Mouse (Mus musculus) retina, embryonic 14.5 days (tissue): ENCODE results near the gene Gtf2h2.
"Not testable (repeated sequence)": the region's sequence is repeated elsewhere in the genome, so short reads cannot be mapped to it uniquely, and the experiment has no call there.

Source experiments
- DNase-seq: peaks from one replicate; pipeline ENCODE4 v3.0.0-alpha.2; 2015; ENCODE audit warnings: low spot score

Gtf2h2 gene

GRCm38 (mm10) chr13:100492061-100492787 is at the start of gene Gtf2h2:
Gene Gtf2h2, minus strand, starts transcription at chr13:100492579.
- peak; percentile 95 for DNase-seq

- DNase-seq, result no peak
Measured at GRCm38 (mm10) chr13:100536149-100536548, 43.8 kb upstream of the Gtf2h2 start.

DNA sequence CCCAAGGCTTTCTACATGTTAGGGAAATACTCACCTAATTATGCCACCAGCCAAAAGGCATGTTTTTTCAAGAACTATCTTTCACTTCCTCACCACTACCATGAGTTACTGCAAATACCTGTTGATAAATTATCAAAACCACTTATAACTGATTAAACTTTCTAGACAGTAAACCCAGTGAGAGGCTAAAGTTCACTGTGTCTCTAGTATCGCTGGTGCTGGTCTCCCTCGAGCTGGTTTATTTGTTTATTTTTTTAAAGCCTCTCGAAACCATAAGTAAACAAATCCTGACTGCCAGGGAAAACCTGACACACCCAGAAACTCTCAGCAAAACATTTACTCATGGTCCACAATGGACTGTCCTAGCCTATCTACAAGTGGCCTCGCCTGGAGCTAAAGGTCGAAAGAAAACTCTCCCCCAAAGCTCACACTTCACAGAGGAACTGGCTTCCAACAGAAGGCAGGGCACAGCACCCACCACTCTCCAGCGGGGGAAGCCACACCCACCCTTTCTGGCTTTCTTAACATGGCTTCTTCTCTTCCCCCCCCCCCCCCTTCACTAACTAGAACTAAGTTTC is 40.5 kb upstream of the Gtf2h2 start:
- no peak for DNase-seq

GRCm38 (mm10) chr13:100526649-100527038 is 34.3 kb upstream of the Gtf2h2 start:
- no peak for DNase-seq

DNA sequence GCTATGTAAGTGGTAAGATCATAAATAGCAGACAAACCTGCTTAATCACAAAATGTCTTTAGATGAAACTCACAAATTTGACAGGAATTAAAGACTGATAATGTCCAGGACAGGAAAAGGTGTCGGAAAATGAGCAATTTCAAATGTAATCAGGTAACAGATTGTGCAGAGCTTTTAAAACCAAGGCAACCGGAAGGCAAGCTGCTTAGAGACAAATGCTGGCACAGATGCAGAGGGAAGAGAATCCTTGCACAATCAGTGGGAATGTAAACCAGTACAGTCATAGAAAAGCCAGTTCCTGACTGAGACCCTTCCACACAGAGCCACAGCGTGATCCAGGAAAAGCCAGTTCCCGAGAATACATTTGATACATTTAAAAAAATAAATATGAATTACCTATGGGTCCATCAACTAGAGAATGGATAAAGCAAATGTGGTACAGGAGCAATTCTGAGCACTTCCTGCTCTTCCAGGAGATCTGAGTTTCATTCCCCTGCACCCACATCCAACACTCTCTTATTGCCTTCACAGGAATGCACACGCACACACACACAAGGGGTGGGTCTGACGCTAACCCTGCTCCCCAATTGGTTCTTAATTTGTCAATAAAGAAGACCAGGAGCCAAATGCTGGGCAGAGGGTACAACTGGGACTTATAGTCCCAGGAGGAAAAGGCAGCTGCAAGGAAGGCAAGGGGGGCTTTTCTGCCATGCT is 33.7 kb upstream of the Gtf2h2 start:
- DNase-seq, result no peak

DNA sequence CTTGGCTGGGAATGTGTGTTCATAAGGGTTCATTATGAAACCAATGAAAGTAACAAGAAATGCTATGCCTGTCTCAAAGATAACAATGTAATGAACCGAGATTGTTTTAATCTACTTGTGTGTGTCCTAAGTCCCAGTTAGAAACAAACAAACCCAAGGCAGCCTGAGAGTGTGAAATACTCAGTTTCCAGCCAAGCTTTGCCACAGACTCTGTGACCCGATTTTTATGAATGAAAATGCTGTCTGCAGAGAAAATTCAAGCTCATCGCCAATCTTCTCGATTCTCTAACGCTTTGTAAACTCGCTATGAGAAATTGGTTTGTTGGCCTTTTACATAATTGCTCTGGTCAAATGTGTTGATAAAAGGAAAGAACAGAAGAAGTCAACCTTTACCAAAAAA is 32.5 kb upstream of the Gtf2h2 start:
- DNase-seq, result peak; percentile 12

GRCm38 (mm10) chr13:100523698-100524097 is 31.3 kb upstream of the Gtf2h2 start:
- DNase-seq, result no peak

- no peak for DNase-seq
Measured at GRCm38 (mm10) chr13:100521724-100522591, 29.6 kb upstream of the Gtf2h2 start.

DNA sequence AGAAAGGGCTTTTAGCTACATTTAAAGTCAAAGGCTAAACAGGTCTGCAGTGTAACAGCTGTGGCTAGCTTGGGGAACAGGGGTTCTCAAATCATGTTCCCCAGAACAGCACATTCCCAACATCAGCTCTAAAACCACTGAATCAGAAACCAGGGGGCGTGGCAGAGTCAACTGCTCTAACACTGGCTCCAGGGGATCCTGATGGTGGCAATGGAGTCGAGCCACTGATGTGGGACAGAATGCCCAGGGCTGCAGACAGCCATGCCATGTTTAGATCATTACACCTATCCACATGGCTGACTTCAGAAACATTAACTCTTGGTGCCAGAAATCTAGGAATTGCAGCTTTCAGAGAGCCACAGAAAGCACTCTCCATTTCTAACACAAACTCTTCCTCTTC is 26.8 kb upstream of the Gtf2h2 start:
- DNase-seq, result no peak

GRCm38 (mm10) chr13:100518191-100518590 is 25.8 kb upstream of the Gtf2h2 start:
- no peak for DNase-seq

GRCm38 (mm10) chr13:100517652-100518153 is 25.3 kb upstream of the Gtf2h2 start:
- DNase-seq, result no peak

DNA sequence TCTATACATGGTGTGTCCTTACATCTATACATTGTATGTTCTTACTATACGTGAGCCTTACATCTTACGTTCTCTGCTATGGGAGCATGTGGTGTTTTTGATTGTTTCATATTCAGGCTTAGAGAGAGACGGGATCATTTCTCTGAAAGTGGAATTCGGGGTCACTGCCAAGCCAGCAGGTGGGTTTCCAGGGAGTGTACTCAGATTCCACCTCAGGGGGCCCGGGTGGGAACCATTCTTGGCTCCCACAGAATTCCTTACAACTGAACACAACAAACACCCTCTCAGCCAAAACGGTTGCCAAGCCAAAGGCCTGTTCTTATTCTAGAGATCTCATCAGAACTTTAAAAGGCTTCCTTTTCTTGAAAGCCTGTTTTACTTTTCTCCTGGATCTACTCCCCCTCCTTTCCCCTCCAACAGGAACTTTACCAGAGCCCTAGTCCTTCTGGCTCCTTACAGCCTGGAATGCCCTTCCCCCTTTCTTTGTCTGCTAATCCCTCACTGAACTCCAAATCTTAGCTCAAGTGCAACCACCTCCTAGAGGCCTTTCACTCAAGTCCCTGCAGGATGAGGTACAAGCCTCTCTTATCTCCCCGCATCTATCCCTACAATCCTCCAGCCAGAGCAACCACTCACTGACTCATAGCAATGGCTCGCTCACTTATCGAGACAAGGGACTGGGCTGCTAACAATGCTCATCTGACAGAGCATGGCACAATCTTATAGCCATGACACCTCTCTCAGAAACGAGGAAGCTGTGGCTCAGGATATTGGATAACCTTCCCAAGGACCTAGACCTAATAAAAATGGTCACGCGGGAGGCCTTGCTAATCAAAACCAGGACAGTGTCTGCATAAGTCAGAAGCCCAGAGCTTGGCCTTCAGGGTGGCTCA is 24.1 kb upstream of the Gtf2h2 start:
- DNase-seq, result no peak

DNA sequence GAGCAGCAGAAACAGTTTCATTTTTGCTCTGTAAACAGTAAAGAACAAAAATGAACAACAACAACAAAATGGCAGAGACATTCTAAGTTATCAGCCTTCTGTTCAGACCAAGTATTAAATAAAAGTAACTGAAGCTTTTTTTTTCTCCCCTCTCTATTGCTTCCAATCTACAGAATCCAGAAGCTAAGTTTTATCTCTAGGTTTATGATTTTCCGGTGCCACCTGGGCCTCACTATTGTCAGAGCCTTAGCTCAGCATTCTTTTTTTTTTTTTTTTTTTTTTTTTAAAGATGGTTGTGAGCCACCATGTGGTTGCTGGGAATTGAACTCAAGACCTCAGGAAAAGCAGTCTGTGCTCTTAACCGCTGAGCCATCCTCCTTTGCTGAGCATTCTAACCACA is 20.4 kb upstream of the Gtf2h2 start:
- DNase-seq, result no peak

DNA sequence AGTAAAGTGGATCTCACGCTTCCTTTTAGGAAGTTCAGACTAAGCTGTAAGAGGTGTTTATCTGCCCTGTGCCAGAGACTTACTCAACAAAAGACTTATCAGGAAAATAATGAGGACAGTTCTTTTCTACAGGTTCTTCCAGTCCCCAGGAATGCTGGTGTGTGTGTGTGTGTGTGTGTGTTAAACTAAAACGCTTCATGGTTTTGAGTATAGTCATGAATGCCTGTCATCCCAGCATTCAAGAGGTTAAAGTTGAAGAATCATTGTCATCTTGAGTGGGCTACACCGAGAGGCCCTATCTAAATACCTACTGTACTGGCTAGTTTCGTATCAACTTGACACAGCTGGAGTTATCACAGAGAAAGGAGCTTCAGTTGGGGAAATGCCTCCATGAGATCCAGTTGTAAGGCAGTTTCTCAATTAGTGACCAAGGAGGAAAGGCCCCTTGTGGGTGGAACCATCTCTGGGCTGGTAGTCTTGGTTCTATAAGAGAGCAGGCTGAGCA is 19.5 kb upstream of the Gtf2h2 start:
- no peak for DNase-seq

GRCm38 (mm10) chr13:100511146-100511859 is 18.9 kb upstream of the Gtf2h2 start:
- no peak for DNase-seq

DNA sequence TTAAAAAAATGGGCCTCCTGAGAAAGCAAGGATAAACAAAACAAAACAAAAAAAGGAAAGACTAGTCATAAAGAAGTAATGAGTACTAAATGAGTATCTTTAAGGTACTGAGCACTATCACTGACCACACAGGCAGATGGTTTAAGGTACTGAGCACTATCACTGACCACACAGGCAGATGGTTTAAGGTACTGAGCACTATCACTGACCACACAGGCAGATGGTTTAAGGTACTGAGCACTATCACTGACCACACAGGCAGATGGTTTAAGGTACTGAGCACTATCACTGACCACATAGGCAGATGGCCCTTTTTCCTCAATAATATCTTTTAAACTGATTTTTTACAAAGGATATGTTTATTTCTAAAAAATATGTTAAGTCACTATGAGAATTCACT is 7.2 kb upstream of the Gtf2h2 start:
- DNase-seq, result not testable (repeated sequence)

DNA sequence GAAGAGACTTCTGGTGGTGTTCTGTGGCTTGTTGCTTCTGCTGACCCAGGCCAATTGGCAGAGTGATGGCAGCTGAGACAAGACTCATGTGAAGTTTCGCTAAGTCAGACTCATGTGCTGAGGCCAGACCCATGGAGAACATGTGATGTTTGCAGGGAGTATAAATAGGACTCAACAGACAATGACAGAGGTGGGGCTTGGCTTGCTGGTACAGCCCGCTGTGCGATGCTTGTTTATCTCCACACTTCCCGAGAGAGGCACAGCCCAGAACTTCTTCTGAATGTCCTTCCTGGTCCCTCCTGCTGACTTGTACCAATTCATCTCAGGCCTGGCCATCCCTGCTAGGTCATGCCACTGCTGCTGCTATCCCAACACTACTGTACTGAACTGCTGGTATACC is 3.0 kb upstream of the Gtf2h2 start:
- DNase-seq, result no peak

DNA sequence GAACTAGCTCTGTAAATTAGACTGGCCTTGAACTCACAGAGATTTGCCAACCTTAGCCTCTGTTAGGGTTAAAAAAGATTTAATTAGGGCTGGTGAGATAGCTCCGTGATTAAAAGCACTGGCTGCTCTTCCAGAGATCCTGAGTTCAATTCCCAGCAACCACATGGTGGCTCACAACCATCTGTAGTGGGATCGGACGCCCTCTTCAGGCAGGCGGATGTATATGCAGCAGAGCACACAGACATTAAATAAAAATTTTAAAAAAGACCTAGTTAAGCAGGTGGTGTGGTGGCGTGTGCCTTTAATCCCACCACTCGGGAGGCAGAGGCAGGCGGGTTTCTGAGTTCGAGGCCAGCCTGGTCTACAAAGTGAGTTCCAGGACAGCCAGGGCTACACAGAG is 2.0 kb upstream of the Gtf2h2 start:
- DNase-seq, result not testable (repeated sequence)

DNA sequence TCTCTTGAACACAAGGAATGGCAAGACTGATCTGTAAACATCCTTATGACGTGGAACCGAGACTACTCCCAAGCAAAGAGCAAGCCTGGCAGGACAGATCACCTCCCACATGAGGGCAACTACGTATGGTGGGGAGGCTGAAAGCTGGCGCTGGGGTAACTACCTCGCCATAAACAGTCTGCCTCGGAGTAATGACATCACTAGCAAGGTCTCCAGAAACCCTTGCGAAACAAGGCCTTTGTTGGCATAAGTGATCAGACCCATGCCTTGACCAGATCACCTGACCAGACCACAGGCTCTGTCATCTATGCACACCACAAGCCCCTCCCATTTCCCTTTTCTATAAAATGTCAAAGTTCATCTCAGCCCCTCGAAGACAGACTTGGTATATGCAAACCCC is 934 bp upstream of the Gtf2h2 start:
- no peak for DNase-seq

GRCm38 (mm10) chr13:100491623-100492022 is 756 bp downstream of the Gtf2h2 start:
- DNase-seq, result no peak
